Mouse (Mus musculus) embryonic fibroblast, embryonic 13.5 days (primary cell): ENCODE data around the gene Akap6. TPM values are rescaled to one million over a fixed set of nuclear protein-coding genes. Genes with fewer than 3 reads are reported as not detected.

ENCODE experiments used
- H3K27ac ChIP-seq: 2 replicates; pipeline ENCODE4 v1.5.1; 2012; ENCODE audit warnings: low read length, control low read depth, inconsistent platforms; ENCODE audit not compliant: insufficient read depth
- H3K4me1 ChIP-seq: 2 replicates; pipeline ENCODE4 v1.6.1; 2011; ENCODE audit warnings: low read length; ENCODE audit not compliant: control insufficient read depth, insufficient read depth
- H3K4me3 ChIP-seq: 2 replicates; pipeline ENCODE4 v1.5.1; 2011; ENCODE audit warnings: mild to moderate bottlenecking, control low read depth, low read length; ENCODE audit not compliant: insufficient read depth
- CTCF ChIP-seq: IDR thresholded peaks from 2 replicates; pipeline ENCODE4 v1.5.1; 2011; ENCODE audit warnings: mild to moderate bottlenecking, control low read depth, low read length, moderate library complexity, borderline replicate concordance; ENCODE audit not compliant: insufficient read depth
- POLR2A ChIP-seq: IDR thresholded peaks from 2 replicates; pipeline ENCODE4 v1.6.1; 2011; ENCODE audit warnings: low read depth, mild to moderate bottlenecking, control low read depth, low read length, moderate library complexity
- polyA plus RNA-seq: library from polyadenylated mRNA; stranded (reverse); fragments of >200 nt; gene quantifications from 2 replicates; pipeline ENCODE4 v1.2.4, GENCODE M21; 2011; ENCODE audit warnings: low read depth; ENCODE audit not compliant: missing spikeins, insufficient read length

Gene Akap6
- polyA plus RNA-seq, 1 experiment, result 1.3 TPM

DNA sequence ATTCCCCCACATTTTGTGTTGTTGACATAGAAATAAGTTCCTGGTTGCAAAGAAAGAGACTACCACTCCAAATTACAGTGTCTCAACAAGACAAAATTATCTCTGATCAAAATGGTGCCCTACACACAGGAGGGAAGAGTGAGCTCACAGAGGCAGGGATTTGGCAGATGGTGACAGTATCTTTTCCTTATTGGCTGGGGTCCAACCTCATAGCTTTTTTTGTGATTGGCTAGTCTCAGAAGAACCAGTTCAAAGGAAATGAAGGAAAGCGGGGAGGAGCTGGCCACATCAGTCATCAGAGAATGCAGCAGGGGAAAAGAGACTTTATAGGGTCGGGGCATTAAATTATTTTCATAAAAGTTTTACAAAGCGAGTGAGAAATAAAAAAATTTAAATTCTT is 386.6 kb downstream of the Akap6 start:
- H3K4me1 ChIP-seq, result no peaks in the 10 kb centered on the region
- TF ChIP-seq POLR2A (no peak), CTCF (no peak)
- H3K4me3 ChIP-seq, result no peak overlapping the region
- H3K27ac ChIP-seq, result no peak overlapping the region

DNA sequence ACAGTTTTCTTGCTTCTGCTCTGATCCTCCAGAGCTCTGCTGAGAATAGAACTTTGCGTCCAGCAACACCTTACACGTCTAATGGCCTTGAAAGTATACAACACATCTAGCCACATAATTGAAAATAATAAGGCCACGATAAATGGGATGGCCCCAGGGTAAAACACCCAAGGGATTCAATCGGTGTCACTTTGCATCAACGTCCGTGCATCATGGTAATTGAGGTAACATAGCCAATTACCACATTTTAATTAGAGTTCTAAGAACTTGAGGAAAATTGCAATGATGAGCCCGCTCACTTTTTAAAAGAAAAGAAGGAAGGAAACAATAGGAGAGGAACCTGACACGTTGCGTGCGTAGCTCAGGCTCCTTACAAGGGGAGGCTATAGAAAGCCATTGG is 413.1 kb downstream of the Akap6 start:
- no peak overlapping the region for H3K27ac ChIP-seq
- TF ChIP-seq POLR2A (no peak), CTCF (no peak)
- H3K4me1 ChIP-seq, result no peaks in the 10 kb centered on the region
- no peak overlapping the region for H3K4me3 ChIP-seq

DNA sequence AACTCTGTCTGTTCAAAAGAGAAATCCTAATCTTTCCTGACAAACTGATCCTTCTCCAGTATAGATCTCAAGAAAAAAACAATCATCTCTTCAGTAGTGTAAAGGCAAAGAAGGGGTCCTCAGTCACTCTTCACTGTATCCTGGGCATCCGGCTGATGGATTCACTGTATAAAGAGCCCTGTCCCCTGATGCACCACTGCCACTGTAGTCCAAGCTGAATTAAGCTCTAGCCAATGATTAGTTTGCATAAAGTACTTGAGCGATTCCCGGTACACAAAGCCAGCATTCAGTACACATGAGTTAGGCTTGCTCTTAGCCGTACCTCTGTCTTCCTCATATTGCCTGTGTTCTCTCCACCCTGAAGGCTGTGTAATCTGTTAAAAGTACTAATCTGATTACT is 420.2 kb downstream of the Akap6 start:
- Histone ChIP-seq H3K4me1 (no peaks in the 10 kb centered on the region), H3K4me3 (no peak overlapping the region), H3K27ac (no peak overlapping the region)
- no peak for TF ChIP-seq CTCF
- TF ChIP-seq POLR2A, result no peak

DNA sequence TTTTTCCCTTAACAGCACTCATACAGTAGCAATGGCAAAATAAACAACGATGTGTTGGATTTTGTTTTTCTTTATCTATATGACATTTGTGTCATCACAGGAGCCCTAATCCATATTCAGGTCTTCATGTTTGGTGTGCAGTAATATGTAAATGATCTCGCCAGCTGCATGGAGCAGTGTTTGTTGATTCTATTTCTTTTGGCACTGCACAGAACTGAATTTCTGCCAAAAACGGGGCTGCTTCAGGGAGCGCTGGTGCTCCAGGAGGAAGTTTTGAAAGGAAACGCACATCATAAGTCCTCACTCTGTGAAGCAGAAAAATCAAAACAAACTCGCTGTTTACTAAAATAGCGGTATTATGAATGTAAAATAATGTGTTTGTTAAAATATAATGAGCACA is 424.9 kb downstream of the Akap6 start:
- Histone ChIP-seq H3K4me1 (no peaks in the 10 kb centered on the region), H3K4me3 (no peak overlapping the region), H3K27ac (no peak overlapping the region)
- no peak for TF ChIP-seq CTCF
- TF ChIP-seq POLR2A, result no peak

DNA sequence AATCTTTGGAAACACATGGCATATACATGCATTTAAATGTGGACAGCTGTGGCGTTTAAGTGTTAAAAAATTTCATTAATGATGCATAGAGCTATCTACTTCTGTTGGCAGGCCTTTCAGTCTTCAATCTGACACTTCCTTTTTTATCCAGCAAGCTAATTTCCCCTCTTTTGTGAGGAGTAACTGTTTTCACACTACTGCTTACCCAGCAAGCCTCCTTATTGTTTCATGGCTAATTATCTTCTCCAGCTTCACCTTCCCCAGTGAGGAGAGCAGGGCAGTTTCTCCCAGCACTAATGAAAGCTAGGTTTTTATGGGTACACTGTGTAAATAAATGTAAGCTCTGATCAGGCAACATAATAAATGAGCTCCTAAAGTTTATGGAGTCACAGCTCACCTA is 425.5 kb downstream of the Akap6 start:
- H3K27ac ChIP-seq, result no peak overlapping the region
- H3K4me1 ChIP-seq, result no peaks in the 10 kb centered on the region
- no peak for TF ChIP-seq CTCF
- TF ChIP-seq POLR2A, result no peak
- H3K4me3 ChIP-seq, result no peak overlapping the region

DNA sequence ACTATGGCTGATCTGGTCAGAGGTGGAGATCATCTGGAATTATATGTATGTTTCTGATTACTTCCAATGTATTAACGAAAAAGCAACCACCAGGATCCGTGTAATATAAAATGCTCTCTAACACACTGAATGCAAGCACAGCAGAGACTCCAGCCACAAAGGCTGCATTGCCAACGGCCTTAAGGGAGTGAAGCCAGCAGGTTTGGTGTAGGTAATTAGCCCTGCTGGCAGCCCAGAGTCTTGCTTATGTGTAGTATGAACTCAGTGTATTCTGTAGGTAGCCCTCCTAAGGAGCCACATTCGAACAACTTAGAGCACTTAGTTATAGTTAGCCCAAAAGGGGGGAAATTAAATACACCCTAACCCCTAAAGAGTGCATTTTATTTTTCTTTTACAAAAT is 426.1 kb downstream of the Akap6 start:
- no peak overlapping the region for H3K4me3 ChIP-seq
- no peak for TF ChIP-seq POLR2A
- no peak for TF ChIP-seq CTCF
- no peaks in the 10 kb centered on the region for H3K4me1 ChIP-seq
- no peak overlapping the region for H3K27ac ChIP-seq

DNA sequence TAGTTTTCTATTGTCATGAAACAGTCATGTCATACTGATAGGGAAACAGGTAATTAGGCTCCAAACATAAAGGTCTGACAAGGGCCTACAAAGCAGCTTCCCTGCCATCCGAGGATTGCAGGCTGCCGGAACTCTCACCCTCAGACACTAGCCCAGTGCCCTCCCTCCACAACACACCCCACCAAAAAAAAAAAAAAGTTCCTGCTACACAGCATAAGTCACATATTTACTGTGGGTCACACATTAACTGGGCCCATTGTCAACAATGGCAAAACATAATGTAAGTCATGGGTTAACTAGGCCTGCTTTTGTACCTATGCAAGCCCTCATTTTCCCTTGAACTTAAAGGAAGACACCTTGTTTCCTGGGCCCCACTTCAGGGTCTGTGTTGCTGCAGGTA is 435.0 kb downstream of the Akap6 start:
- Histone ChIP-seq H3K4me3 (no peak overlapping the region), H3K27ac (no peak overlapping the region), H3K4me1 (no peaks in the 10 kb centered on the region)
- TF ChIP-seq POLR2A (no peak), CTCF (no peak)

DNA sequence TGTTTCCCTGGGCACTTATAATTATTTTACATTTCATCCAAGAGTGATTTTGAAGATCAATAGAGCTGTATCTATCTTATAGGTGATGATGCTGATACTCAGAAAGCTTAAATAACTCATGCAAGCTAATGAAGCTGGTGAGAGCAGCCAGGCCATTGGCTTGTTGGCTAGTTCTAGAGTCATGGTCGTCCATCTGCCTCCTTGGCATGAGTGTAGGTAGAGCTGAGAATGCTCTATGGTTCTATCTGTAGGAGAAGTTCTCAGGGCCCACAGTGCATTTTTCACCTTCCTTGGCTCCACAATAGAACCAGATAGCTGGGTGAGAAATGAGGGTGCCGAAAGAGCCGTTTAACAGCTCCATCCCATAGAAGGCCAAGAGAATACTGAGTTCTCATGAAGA is 438.1 kb downstream of the Akap6 start:
- TF ChIP-seq POLR2A, result no peak
- TF ChIP-seq CTCF, result no peak
- Histone ChIP-seq H3K4me3 (no peak overlapping the region), H3K27ac (no peak overlapping the region), H3K4me1 (no peaks in the 10 kb centered on the region)

DNA sequence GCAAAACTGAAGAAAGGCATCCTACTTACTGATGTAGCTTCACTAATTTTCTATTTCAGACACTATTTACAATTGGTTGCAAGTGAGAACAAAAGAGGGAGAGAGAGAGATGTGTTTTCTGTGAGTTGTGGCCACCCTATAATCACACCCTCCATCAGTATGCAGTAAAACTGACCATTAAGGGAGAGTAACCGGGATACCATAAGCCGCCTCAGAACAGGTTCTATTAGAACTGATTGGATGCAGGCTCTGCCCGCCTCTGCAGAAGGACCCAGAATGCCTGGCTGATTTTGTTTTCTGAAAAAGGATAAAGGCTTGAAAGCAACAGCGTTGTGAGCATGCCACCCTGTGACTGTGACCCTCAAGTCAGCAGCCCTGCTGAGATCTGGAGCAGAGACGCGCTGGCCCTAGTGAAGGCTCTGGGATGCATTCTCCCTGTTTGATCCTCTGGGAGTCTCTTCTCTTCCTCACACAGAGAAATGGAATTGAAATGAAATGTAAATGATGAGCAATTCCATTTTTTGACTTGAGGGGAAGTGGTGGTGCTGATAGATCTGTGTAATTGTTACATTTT is 445.0 kb downstream of the Akap6 start:
- H3K4me1 ChIP-seq, result peaks cover 5% of the 10 kb centered on the region
- H3K4me3 ChIP-seq, result no peak overlapping the region
- TF ChIP-seq CTCF (no peak), POLR2A (no peak)
- no peak overlapping the region for H3K27ac ChIP-seq

DNA sequence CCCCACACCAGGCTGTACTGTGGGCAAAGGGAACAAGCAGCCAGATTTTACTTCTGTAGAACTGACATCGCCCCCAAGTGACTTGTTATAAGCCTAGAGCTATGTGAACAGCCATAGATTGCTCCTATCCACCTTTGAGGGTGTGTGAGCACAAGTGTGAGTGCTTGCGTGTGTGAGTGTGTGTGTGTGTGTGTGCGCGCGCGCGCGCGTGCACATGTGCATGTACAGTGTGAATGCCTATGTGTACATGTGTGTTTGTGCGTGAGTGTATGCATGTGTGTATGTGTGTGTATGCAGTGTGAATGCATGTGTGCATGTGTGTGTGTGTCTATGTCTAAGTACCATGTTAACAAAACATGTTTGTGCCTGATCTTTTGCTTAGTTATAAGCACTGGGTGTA is 445.6 kb downstream of the Akap6 start:
- no peak for TF ChIP-seq POLR2A
- H3K4me3 ChIP-seq, result no peak overlapping the region
- H3K27ac ChIP-seq, result no peak overlapping the region
- peaks cover 5% of the 10 kb centered on the region for H3K4me1 ChIP-seq

DNA sequence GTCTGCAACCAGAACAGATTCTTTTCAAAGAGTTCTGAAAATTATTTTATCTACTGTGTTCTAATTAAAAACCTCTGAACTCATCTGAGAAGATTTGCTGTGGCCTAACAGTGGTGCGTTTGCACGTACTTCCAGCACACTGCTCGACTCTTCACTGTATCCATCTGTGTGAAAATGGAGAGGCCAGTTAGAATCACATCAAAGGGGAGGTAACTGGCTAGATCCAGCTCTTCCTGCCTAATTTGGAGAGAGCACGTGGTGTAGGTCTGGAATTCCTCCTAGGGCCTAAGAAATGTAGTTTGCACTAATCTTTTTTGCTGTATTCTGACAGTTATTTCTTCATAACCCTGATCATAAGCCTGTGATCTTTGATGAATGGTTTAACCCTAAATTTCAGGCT is 446.3 kb downstream of the Akap6 start:
- Histone ChIP-seq H3K27ac (peak overlapping the region; percentile 59; the same call in 1 of the 2 replicates), H3K4me3 (no peak overlapping the region), H3K4me1 (peaks cover 5% of the 10 kb centered on the region)
- TF ChIP-seq CTCF (no peak), POLR2A (no peak)
